Mouse (Mus musculus) Muller cell, postnatal 12 days (primary cell): ENCODE measurements around the gene Myo1d.

Source experiments
- DNase-seq: peaks from one replicate; pipeline ENCODE4 v3.0.0-alpha.2; 2015; ENCODE audit errors: inconsistent ontology term

Myo1d gene

DNA sequence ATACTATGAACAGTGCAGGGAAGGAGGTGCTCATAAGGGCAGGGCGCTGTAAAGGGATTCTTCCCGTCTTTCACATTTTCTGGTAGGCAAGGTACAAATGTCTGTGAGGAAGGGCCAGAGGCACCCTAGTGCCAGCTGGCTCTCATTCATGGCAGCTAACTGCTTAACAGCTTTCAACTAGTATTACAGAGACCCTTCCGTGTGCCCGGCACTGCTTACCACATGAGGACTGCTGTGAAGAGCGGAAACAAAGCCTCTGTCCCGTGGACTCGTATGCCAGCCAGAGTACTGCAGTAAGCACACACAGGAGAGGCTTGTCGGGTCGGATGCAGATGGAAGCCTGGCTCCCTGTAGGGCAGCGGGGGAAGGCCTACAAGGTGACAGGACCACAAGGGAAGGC is 229.6 kb downstream of the Myo1d start:
- DNase-seq = no peak

DNA sequence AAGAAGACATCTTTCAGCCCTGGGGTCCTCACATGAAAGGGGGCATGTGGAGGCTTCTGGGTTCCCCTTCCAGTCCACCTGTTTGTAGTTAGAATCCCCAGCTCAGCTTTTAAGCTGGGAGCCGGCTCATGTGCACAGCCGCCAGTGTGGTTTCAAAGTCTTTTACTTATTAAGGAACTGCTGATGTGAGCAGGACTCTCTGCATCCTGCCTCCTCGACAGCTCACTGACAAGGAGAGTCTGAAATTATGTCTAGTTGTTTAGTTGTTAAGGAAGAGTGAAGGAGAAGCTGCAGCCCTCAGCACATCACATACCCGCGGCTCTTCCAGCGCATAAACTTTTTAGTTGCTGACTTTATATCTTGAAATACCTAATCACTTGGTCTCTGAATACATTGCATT is 230.0 kb downstream of the Myo1d start:
- DNase-seq = no peak

DNA sequence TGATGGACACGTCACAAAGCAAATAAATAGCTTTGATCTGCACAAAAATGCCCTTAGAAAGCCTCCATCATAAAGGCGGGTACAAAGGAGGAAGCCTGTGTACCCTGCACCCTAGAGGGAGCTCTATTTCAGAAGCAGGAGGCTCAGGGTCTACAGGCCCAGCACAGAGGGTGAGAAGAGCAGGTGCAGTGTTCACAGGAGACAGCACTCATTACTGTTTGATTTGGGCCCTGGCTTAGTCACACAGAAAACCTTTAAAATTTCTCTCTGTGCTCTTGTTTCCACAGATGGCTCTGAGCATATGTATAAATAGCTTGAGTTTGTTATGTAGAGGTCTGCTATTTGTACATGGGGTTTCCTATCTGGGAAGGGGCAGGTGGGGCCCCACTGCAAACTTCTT is 233.6 kb downstream of the Myo1d start:
- no peak for DNase-seq

DNA sequence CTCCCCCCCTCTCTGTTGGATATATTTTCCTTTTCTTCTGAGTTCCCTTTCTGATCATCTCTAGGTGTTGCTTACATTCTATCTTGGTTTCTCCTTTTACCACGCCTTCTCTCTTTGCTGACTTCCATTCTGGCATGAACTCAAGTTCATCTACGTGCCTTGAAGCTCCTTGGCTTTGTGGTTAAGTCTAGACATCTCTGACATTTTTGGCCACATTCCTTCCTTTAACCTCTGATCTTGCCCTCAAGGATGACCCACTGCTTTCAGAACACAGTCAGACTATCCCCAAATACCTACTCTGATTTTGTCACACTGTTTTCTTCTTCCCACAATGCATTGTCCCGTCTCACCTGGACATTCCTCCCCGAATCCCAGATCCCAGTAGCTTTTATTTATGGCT is 240.8 kb downstream of the Myo1d start:
- DNase-seq = peak; percentile 64

DNA sequence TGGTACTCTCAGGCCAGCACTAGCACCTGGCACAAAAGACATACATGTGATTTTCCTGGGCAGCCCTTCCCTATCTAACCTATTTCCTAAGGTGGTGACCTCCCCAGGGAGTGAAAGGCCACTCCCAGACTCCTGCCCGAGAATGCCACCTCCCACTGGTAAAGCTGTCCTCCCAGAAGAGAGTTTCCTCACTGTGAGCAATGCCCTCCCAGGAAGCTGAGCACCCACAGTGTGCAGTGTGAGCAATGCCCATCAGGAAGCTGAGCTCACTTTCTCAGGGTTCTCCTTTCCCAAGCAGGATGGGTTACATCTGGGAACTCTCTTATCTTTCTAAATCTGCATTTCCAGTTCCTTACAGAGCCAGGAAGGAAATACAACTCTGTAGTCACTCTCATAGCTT is 246.9 kb downstream of the Myo1d start:
- no peak for DNase-seq

- no peak for DNase-seq
Measured at GRCm38 (mm10) chr11:80529149-80529548, 250.7 kb downstream of the Myo1d start.

- DNase-seq = no peak
Measured at GRCm38 (mm10) chr11:80527697-80528096, 252.1 kb downstream of the Myo1d start.

- DNase-seq = no peak
Measured at GRCm38 (mm10) chr11:80524213-80524612, 255.6 kb downstream of the Myo1d start.

GRCm38 (mm10) chr11:80523410-80523809 is 256.4 kb downstream of the Myo1d start:
- DNase-seq = no peak

DNA sequence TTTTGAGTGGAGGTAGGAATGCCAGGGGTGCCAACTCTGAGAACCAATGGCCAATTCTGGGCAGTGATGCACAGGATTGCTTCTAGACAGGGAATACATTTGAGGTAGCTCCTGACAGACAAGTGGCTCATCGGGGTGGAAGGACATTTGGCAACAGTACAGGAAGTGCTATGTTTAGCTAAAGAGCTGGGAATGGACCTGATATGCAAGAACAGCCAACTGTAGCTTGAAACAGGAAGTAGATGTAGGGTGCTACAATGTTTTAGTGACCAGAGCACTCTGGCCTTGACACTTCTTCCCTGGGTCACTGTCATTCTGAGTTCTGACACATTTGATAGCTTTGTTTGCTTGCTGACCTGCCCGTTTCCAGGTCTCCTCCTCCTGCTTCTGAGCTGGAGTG is 257.0 kb downstream of the Myo1d start:
- DNase-seq = no peak

- no peak for DNase-seq
Measured at GRCm38 (mm10) chr11:80521148-80521547, 258.7 kb downstream of the Myo1d start.

DNA sequence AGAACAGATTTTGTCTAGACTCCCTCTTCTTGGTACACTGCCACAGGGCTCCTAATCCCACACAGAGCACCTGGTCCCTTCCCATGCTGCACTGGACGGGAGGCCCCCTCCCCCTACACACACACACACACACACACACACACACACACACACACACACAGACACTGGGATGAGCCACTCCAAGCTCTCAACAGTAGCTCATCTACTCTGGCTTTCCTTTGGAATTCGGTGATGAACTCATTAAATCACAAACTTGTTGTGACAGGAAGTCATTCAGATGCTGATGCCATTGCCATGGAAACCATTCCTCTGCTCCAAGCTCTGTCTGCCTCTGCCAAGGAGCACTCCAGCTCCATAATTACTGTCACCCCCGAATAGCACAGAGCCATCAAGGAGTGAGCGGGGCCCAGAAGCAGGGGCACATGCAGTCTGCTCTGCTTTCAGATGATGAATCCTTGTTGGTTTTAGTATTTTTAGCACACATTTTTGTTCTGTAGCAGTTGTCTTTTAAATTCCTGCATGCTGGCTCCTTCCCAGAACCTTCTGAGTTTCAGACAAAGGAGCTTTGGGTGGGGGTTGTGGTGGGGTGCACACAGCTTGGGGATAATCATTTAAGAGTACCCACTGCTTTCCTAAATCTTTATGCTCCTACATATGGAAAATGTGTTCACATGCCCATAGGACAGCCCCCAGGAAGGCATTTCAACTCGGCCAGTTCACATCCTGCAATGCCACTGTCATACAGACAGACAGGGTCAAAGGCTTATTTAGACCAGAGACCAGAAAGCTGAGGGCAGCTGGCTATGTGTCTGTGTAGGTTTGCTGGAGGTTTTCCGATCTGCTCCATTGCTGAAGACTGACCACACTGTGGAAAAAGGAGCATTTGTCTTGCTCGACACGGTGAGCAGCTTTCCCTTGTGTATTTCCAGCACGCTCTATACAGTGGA is 261.1 kb downstream of the Myo1d start:
- DNase-seq = peak; percentile 94

GRCm38 (mm10) chr11:80515895-80516294 is 263.9 kb downstream of the Myo1d start:
- DNase-seq = no peak

DNA sequence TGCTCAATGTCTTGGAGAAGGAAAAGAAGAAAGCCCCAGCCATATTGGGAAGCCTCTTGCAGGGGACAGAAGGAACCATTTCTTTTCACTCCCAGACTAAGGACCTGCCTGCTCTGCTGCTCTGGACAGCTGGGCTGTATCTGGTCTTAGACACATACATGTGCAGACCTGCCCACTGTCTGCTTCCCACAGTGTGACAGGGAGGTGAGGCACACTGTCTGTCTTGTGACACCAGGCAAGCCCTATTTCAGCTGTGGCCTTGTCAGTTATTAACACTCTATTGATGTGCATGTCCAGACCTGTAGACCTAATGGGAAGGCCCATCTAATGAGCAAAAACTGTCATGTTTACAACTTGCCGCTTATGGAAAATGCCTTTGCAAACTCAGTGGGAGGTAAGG is 264.5 kb downstream of the Myo1d start:
- peak; percentile 43 for DNase-seq

DNA sequence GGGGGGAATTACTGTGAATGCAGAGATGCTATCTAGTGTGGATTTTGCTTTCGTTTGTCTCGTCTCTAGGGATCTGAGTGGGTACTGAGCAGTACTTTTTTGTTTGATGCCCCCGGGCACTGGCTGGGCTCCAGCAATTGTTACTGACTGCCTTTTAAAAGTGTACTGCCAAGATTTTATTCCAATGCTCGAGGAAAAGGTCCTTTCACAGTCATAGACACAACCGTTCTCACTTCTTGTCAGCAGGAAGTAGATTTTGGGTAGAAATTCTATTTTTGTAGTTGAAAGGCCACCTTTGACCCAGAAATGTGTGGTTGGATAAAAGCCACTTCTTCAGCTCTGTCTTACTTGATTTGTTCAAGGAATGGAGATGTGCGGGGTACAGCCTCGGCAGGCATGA is 266.0 kb downstream of the Myo1d start:
- DNase-seq = peak; percentile 67

GRCm38 (mm10) chr11:80512313-80513056 is 267.3 kb downstream of the Myo1d start:
- DNase-seq = no peak

DNA sequence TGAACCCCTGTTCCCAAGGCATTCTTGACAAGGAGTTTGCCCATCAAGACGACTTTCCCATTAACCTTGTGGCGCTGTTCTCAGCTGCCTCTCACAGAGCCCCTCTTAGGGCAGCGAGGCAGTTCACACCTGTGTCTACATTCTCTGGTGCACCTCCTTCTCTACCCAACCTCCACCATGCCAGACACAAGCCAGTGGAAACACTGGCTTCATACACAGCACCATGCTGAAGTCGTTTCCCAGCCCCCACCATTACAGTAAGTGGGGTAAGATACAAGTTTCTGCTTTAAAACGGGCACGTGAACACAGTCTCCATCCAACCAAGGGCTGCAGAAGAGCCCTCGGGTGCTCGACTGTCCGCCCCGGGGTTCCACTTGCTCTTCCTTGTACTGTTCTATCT is 269.7 kb downstream of the Myo1d start:
- no peak for DNase-seq

DNA sequence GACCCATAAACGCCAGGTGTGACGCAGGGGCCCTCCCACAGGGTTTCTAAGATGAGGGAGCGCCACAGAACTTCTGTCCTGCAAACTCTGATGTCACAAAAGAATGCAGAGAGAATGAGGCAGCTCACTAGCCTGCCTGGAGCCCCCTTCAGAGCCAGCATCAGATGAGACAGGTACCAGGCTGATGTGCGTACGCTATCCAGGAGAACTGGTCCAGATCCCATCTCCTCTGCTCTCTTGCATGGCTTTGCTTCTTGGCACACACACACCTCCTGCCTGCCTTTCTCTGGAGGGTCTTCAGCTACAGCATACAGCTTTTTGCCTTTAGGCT is 270.7 kb downstream of the Myo1d start:
- DNase-seq = no peak

- no peak for DNase-seq
Measured at GRCm38 (mm10) chr11:80508361-80509175, 271.3 kb downstream of the Myo1d start.

- no peak for DNase-seq
Measured at GRCm38 (mm10) chr11:80507791-80508190, 272.0 kb downstream of the Myo1d start.

DNA sequence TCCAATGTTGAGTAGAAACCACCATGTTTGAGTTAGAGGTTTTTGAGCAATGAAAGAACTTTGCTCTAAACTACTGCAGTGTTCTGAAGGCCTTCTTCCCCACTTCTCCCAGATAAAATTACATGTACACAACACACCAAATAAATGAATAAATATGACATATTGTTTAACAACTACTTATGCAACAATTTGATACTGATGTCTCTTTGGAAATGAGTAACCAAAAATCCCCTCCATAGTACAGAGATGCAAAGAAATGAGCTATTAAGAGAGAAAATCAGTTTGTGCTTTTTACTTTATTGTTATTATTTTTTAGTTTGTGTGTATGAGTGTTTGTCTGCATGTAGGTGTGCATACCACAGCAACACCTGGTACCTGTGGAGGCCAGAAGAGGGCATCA is 273.3 kb downstream of the Myo1d start:
- no peak for DNase-seq

- DNase-seq = no peak
Measured at GRCm38 (mm10) chr11:80505581-80505980, 274.2 kb downstream of the Myo1d start.
